Mouse (Mus musculus) limb, embryonic 14.5 days (tissue): ENCODE data around the gene Iqsec3. TPM values are rescaled to one million over a fixed set of nuclear protein-coding genes. Genes with fewer than 3 reads are reported as not detected.

Experiments
- ATAC-seq: fragments of 200-750 bp; cut with Nextera tagmentation; 2 replicates; pipeline ENCODE4 v1.8.0; 2017; ENCODE audit warnings: low read depth, moderate number of reproducible peaks, moderate TSS enrichment; ENCODE audit not compliant: low FRiP score
- DNase-seq: peaks from one replicate; pipeline ENCODE4 v3.0.0-alpha.2; 2015; ENCODE audit warnings: low spot score
- H3K27ac ChIP-seq: fragments of 300-500 bp; sonication (generic); replicated peaks from 2 replicates; pipeline ENCODE4 v1.5.1; 2014; ENCODE audit warnings: low read depth, mild to moderate bottlenecking, low read length, moderate library complexity, mixed read lengths
- H3K27me3 ChIP-seq: fragments of 300-500 bp; sonication (generic); 2 replicates; pipeline ENCODE4 v1.6.1; 2014; ENCODE audit warnings: low read length, mixed read lengths; ENCODE audit not compliant: control insufficient read depth, insufficient read depth
- H3K36me3 ChIP-seq: fragments of 300-500 bp; sonication (generic); 2 replicates; pipeline ENCODE4 v1.6.1; 2014; ENCODE audit warnings: mild to moderate bottlenecking, low read length, moderate library complexity, mixed read lengths; ENCODE audit not compliant: control insufficient read depth, insufficient read depth
- H3K4me1 ChIP-seq: fragments of 300-500 bp; sonication (generic); 2 replicates; pipeline ENCODE4 v1.6.1; 2014; ENCODE audit warnings: antibody characterized with exemption, low read length, mixed read lengths; ENCODE audit not compliant: control insufficient read depth, insufficient read depth
- H3K4me2 ChIP-seq: fragments of 300-500 bp; sonication (generic); replicated peaks from 2 replicates; pipeline ENCODE4 v1.6.1; 2014; ENCODE audit warnings: low read depth, mild to moderate bottlenecking, low read length, moderate library complexity; ENCODE audit not compliant: severe bottlenecking
- H3K4me3 ChIP-seq: fragments of 300-500 bp; sonication (generic); replicated peaks from 2 replicates; pipeline ENCODE4 v1.5.1; 2014; ENCODE audit warnings: low read length
- H3K9ac ChIP-seq: fragments of 300-500 bp; sonication (generic); 2 replicates; pipeline ENCODE4 v1.6.1; 2014; ENCODE audit warnings: mild to moderate bottlenecking, low read depth, low read length, moderate library complexity; ENCODE audit not compliant: severe bottlenecking
- H3K9me3 ChIP-seq: fragments of 300-500 bp; sonication (generic); 2 replicates; pipeline ENCODE4 v1.6.1; 2016; ENCODE audit warnings: low read length; ENCODE audit not compliant: control insufficient read depth
- POLR2A ChIP-seq: fragments of 200-500 bp; IDR thresholded peaks from 2 replicates; pipeline ENCODE4 v1.8.0; 2012; ENCODE audit warnings: inconsistent platforms, mild to moderate bottlenecking, moderate library complexity, borderline replicate concordance; ENCODE audit not compliant: insufficient read depth, insufficient read length; ENCODE audit errors: extremely low read depth
- WGBS: fragments of 180-500 bp; shearing (Covaris S2); extraction: QIAGEN DNeasy Blood & Tissue Kit; methylation state at CpG from one replicate; pipeline ENCODE4 v1.1.7; 2014; 5-methylcytosine and 5-hydroxymethylcytosine counted together
- microRNA-seq: library from miRNA; unstranded; fragments of <30 nt; microRNA quantifications from one replicate; pipeline ENCODE4, GENCODE M21; 2016
- polyA plus RNA-seq, 2 experiments: library from polyadenylated mRNA; depleted of rRNA in 1 of 2; stranded (reverse) in 1 of 2; unstranded in 1 of 2; fragments of >200 nt; fragmentation: Nextera tagmentation in 1 of 2; extraction: Ambion mirVana in 1 of 2; gene quantifications; 2 replicates each; pipeline versions ENCODE4 v1.2.1 to v1.2.3; 2012 to 2014

Gene Iqsec3
- polyA plus RNA-seq, 2 experiments = 0.28 to 0.55 TPM

DNA sequence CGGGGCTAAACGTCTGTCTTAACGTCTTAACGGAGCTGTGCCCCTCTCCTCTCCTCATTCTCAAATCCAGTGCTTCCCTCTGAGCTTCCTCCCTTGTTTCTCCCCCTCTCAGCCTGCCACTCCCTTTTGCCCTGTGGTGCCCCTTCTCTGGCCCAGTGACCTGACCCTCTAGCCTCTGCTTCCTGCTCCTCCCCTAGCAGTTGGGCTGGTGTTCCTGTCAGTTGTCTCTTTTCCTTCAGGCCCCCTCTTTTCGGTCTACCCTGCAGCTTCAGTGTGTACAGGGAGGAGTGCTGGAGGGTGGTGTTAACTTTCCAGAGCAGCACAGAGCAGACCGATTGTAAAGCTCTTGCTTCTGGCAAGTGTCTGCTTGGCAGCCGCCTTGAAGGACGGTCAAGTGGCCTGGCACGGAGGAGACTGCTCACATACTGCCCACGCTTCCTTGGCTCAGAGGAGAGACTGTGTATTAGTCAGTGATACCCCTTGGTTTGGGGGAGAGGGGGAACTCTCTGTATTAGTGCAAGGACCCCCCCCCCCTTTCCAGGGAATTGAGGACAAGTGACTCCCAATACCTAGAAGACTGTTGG is 146.9 kb downstream of the Iqsec3 start:
- Histone ChIP-seq H3K4me2 (no peak overlapping the region), H3K4me1 (peaks cover 5% of the 10 kb centered on the region), H3K4me3 (no peak overlapping the region), H3K27me3 (no peaks in the 10 kb centered on the region), H3K27ac (no peak overlapping the region), H3K9ac (no peak overlapping the region), H3K36me3 (no peaks in the 10 kb centered on the region), H3K9me3 (no peaks in the 10 kb centered on the region)
- no peak for ATAC-seq
- WGBS = 38% methylated on average over 10 of the region's 10 CpGs
- no peak for DNase-seq
- TF ChIP-seq POLR2A = no peak

DNA sequence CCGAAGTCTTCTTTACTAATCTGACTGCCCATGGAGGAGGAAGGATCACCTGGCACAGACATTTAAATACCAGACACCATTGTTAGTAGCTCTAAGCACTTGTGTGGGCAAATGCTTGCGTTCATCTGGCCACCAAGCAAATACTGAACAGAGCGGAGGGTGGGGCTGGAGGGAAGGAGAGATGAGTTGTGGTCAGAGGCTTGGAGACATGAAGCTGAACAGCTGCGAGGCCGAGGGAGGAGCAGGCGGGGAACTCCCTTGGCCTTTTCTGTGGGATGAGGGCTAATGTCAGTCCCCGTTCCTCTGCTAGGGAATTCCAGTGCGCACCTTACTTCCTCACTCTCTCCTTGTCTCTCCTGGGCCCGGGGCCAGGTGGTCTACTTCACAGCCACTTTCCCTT is 147.7 kb downstream of the Iqsec3 start:
- 75% methylated on average over 9 of the region's 9 CpGs for WGBS
- Histone ChIP-seq H3K36me3 (no peaks in the 10 kb centered on the region), H3K27ac (no peak overlapping the region), H3K9ac (no peak overlapping the region), H3K4me3 (no peak overlapping the region), H3K9me3 (no peaks in the 10 kb centered on the region), H3K4me1 (peaks cover 5% of the 10 kb centered on the region), H3K4me2 (no peak overlapping the region), H3K27me3 (no peaks in the 10 kb centered on the region)
- ATAC-seq (0 out of 2 replicates have a peak, but pooled peaks have one; percentile 25), DNase-seq (no peak)
- no peak for TF ChIP-seq POLR2A

GRCm38 (mm10) chr6:121325298-121325697 is 148.2 kb downstream of the Iqsec3 start:
- Histone ChIP-seq H3K36me3 (no peaks in the 10 kb centered on the region), H3K27ac (no peak overlapping the region), H3K4me3 (no peak overlapping the region), H3K27me3 (no peaks in the 10 kb centered on the region), H3K9ac (no peak overlapping the region), H3K4me2 (no peak overlapping the region), H3K4me1 (peaks cover 5% of the 10 kb centered on the region), H3K9me3 (no peaks in the 10 kb centered on the region)
- no peak for DNase-seq
- ATAC-seq = no peak
- WGBS = 80% methylated on average over 3 of the region's 3 CpGs
- no peak for TF ChIP-seq POLR2A

Small RNAs within 50 kb of the gene (microRNA-seq; reads per million reads assigned to microRNA genes)
- gene Gm24855 = not detected

Other genes starting within 250 kb of the Iqsec3 start
- gene Usp18, start 227.8 kb downstream of the Iqsec3 start, polyA plus RNA-seq (2012; rRNA removed) = 1.0 and 1.1 TPM in 2 replicates
- gene Usp18, start 227.8 kb downstream of the Iqsec3 start, polyA plus RNA-seq (2014; fragmentation: Nextera tagmentation; extraction: Ambion mirVana) = 1.5 and 1.8 TPM in 2 replicates
- gene Slc6a13, start 173.5 kb downstream of the Iqsec3 start, polyA plus RNA-seq (2012; rRNA removed) = 3.2 and 3.3 TPM in 2 replicates
- 2.4 and 2.6 TPM in 2 replicates for gene Slc6a13, start 173.5 kb downstream of the Iqsec3 start, polyA plus RNA-seq (2014; fragmentation: Nextera tagmentation; extraction: Ambion mirVana)
- gene Slc6a12, start 130.6 kb downstream of the Iqsec3 start, polyA plus RNA-seq (2012; rRNA removed) = 0.23 and 0.35 TPM in 2 replicates
- gene Slc6a12, start 130.6 kb downstream of the Iqsec3 start, polyA plus RNA-seq (2014; fragmentation: Nextera tagmentation; extraction: Ambion mirVana) = not detected in 2 replicates
- 5.1 and 5.2 TPM in 2 replicates for gene A2m, start 161.7 kb upstream of the Iqsec3 start, polyA plus RNA-seq (2012; rRNA removed)
- gene A2m, start 161.7 kb upstream of the Iqsec3 start, polyA plus RNA-seq (2014; fragmentation: Nextera tagmentation; extraction: Ambion mirVana) = 3.5 and 4.5 TPM in 2 replicates